ENCODE assay signal across 13 mouse cellular contexts in the genomic region with DNA sequence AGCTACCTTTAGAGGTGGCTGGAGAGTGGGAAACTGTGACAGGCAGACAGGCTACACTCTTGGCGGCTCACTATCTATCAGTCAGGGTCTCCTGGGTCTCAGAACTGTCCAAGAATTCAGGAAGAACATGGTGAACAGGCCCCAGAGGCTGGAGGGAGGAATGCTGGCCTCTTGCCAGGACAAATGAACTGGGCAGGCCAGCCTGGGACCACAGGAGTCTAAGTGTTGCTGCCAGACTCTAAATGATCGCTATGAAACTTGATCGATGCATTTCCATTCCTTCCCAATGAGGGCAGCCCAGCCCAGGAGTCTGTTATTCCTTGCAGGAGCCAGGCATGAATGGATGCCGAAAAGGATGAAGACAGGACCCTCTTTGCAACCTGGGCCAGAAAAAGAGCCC. TPM values are rescaled to one million over a fixed set of nuclear protein-coding genes. Genes with fewer than 3 reads are reported as not detected.
A peak's percentile ranks its signal among the peaks of the same experiment; 100 is the strongest.
DNase-seq lines count a peak whose midpoint lies in the region.
"Had no signal": no experiment of that assay in that cellular context is flagged by ENCODE, and none has a peak within 500 bp of the region (broad histone marks: within the 10 kb centered on the region; RNA-seq: fewer than 3 reads in every experiment).

No protein-coding gene starts in this region.

- intact Hi-C loops in left cerebral cortex, postnatal 4 days (cut with DNase I), result no loop called here

- peak; percentile 25 for DNase-seq in adrenal gland, postnatal 14 days
- no peak for DNase-seq in adrenal gland, adult 2 months
- DNase-seq in left cerebral cortex, postnatal 4 days, result peak; percentile 73
- no peak for DNase-seq in left cerebral cortex, adult 18-20 months (ENCODE audit: low spot score in 2 of 2)
- DNase-seq in forelimb bud, embryonic 11.5 days (ENCODE audit: low read depth, low spot score), result peak; percentile 6
- DNase-seq in heart, postnatal 4 days, result peak; percentile 47
- no peak for DNase-seq in embryo, embryonic 9.5 days (ENCODE audit: extremely low spot score)
- no peak for DNase-seq in layer of hippocampus, adult 11-12 months (ENCODE audit: low spot score)
- DNase-seq: cerebellum, adult 9-11 months; spleen, adult 18-20 months had no signal

RNA-seq across cellular contexts. Expression of a gene that starts 6.4 kb away (rescaled TPM):
- total RNA-seq in adrenal gland, postnatal 14 days (2021), result 2.0 and 2.4 TPM in 2 replicates
- 1 to 10 TPM; 1.4 to 4.1 TPM for total RNA-seq in adrenal gland, adult 2 months (2021)
- 3.1 and 6.5 TPM in 2 replicates for polyA plus RNA-seq in adrenal gland, adult 2 months (2012; rRNA removed)
- 1 to 10 TPM; 3.1 TPM for total RNA-seq in left cerebral cortex, postnatal 4 days (2021)
- 1 to 10 TPM; 3.2 to 3.8 TPM for total RNA-seq in left cerebral cortex, adult 18-20 months (2021)
- 1 to 10 TPM; 6.4 to 6.6 TPM for total RNA-seq in heart, postnatal 4 days (2021)

RNA-seq across cellular contexts. Expression of a gene that starts 35.2 kb away (rescaled TPM):
- total RNA-seq in adrenal gland, postnatal 14 days (2021), result not detected in 2 replicates
- total RNA-seq in adrenal gland, adult 2 months (2021), result not detected
- not detected in 2 replicates for polyA plus RNA-seq in adrenal gland, adult 2 months (2012; rRNA removed)
- total RNA-seq in left cerebral cortex, postnatal 4 days (2021), result not detected
- total RNA-seq in left cerebral cortex, adult 18-20 months (2021), result not detected
- total RNA-seq in heart, postnatal 4 days (2021), result not detected
- polyA plus RNA-seq: limb, embryonic 11.5 days; midbrain, embryonic 10.5 days; neural tube, embryonic 12.5 days had no signal

Comparison
In these comparisons a context has a peak if more than half of its experiments do, and no peak if none do; other contexts are left out.
1. DNase-seq: peak in adrenal gland, postnatal 14 days (single experiment), left cerebral cortex, postnatal 4 days (single experiment), forelimb bud, embryonic 11.5 days (single experiment) and heart, postnatal 4 days (single experiment); none in adrenal gland, adult 2 months (single experiment), left cerebral cortex, adult 18-20 months (0 of 2), embryo, embryonic 9.5 days (single experiment) and layer of hippocampus, adult 11-12 months (single experiment).